In the genomic region with DNA sequence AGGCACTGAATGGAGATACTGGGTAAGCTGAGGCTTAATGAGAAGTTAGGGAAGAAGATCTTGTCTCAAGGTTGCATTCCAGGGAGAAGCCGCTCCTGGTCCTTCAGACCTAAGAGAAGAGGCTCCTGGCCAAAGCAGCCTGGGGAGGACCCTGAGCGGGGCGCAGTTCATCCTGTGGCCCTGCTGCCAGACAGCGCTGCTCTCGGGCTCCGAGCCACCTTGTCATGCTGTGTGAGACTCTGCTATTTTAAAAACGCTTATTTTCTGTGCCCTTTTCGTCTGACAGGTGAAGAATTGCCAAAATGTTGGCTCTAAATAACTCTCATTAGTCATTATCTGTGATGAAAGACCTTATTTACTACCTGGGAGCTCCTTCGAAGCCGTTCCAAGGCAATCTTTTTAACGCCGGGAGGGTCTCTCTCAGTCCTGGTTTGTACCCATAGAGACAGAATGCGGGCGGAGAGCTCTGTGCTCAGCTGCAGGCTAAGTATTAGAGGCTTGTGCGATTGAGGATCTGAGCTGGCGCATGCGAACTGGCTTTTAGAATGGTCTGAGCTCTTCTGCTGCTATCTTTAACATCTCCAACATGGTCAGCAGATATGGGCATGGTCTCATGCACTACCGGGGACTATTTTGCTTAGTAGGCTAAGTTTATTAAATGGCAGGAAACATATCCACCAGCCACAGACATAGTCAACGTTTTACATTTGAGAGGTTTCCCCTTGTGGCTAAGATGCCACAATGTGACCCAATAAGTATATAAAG, we compare ENCODE assay signal across 24 mouse cellular contexts.
DNase-seq lines count a peak whose midpoint lies in the region; ATAC-seq and TF ChIP-seq lines count a peak whose summit lies in the region.
"Had no signal": no experiment of that assay in that cellular context is flagged by ENCODE, and none has a peak within 500 bp of the region (broad histone marks: within the 10 kb centered on the region; RNA-seq: fewer than 3 reads in every experiment).

No protein-coding gene starts in this region.

- no peaks in the 10 kb centered on the region for H3K9me3 ChIP-seq in midbrain, postnatal 0 days (ENCODE audit: low read length)
- no peaks in the 10 kb centered on the region for H3K9me3 ChIP-seq in midbrain, embryonic 10.5 days (replicated peaks)
- H3K9me3 ChIP-seq: hindbrain, embryonic 13.5 days; midbrain, embryonic 13.5 days had no signal

- H3K27me3 ChIP-seq in midbrain, postnatal 0 days (ENCODE audit: insufficient read depth, low read length) = no peaks in the 10 kb centered on the region
- H3K27me3 ChIP-seq in midbrain, embryonic 10.5 days (ENCODE audit: low read depth, poor library complexity, severe bottlenecking) = no peaks in the 10 kb centered on the region
- H3K27me3 ChIP-seq: midbrain, embryonic 13.5 days had no signal

- no peak overlapping the region for H3K4me3 ChIP-seq in midbrain, postnatal 0 days (ENCODE audit: low read depth, low read length)
- H3K4me3 ChIP-seq in midbrain, embryonic 10.5 days = no peak overlapping the region
- H3K4me3 ChIP-seq: hindbrain, embryonic 13.5 days; megakaryocyte, embryonic 14.5 days; midbrain, embryonic 13.5 days had no signal

- no peak for TF ChIP-seq CTCF in midbrain, postnatal 0 days (IDR thresholded peaks at IDR 0.05)

- 81% methylated on average over 19 of the region's 19 CpGs for WGBS in midbrain, postnatal 0 days
- WGBS in midbrain, embryonic 10.5 days = 86% methylated on average over 19 of the region's 19 CpGs

- no peak overlapping the region for H3K4me2 ChIP-seq in midbrain, postnatal 0 days (ENCODE audit: low read depth, low read length, poor library complexity, severe bottlenecking)
- H3K4me2 ChIP-seq: heart, embryonic 11.5 days; hindbrain, embryonic 13.5 days; lung, embryonic 14.5 days; midbrain, embryonic 13.5 days had no signal

- no peak overlapping the region for H3K27ac ChIP-seq in midbrain, postnatal 0 days (ENCODE audit: low read depth, low read length)
- H3K27ac ChIP-seq in midbrain, embryonic 10.5 days (replicated peaks) = no peak overlapping the region
- H3K27ac ChIP-seq: hindbrain, embryonic 13.5 days; liver, embryonic 14.5 days; midbrain, embryonic 13.5 days had no signal

- ATAC-seq in midbrain, postnatal 0 days (ENCODE audit: low FRiP score) = no peak
- ATAC-seq in megakaryocyte, adult 5-6 weeks (ENCODE audit: poor library complexity, severe bottlenecking) = no peak
- ATAC-seq: CD4-positive, CD25-positive, alpha-beta regulatory T cell, adult 4 months; midbrain, embryonic 13.5 days had no signal

- H3K4me1 ChIP-seq in midbrain, postnatal 0 days (ENCODE audit: insufficient read depth, low read length) = no peaks in the 10 kb centered on the region
- H3K4me1 ChIP-seq in midbrain, embryonic 10.5 days = peaks cover 12% of the 10 kb centered on the region

- DNase-seq in cerebellum, postnatal 25 days = peak; percentile 28 to 58
- DNase-seq in cerebellum, postnatal 4 days (ENCODE audit: low spot score in 2 of 2) = no peak
- DNase-seq in heart, adult 11 months = peak; percentile 93
- DNase-seq in heart, adult 8-10 months (ENCODE audit: low spot score) = no peak
- DNase-seq in midbrain, postnatal 0 days (ENCODE audit: low spot score) = peak; percentile 23
- no peak for DNase-seq in midbrain, embryonic 10.5 days (ENCODE audit: low spot score)
- DNase-seq: adrenal gland, postnatal 14 days; cerebellum, adult 11 months; gastrocnemius, postnatal 14 days; heart, postnatal 36 days; kidney, adult 2 months; kidney, postnatal 36 days; layer of hippocampus, postnatal 36 days; liver; lung, embryonic 14.5 days; thymus, adult 2 months; thymus, postnatal 36 days had no signal

- H3K36me3 ChIP-seq in midbrain, postnatal 0 days (ENCODE audit: insufficient read depth, low read length) = no peaks in the 10 kb centered on the region
- no peaks in the 10 kb centered on the region for H3K36me3 ChIP-seq in midbrain, embryonic 10.5 days
- H3K36me3 ChIP-seq: hindbrain, embryonic 13.5 days; midbrain, embryonic 13.5 days had no signal

- H3K9ac ChIP-seq in midbrain, postnatal 0 days (replicated peaks; ENCODE audit: low read length, poor library complexity, severe bottlenecking) = no peak overlapping the region
- H3K9ac ChIP-seq: hindbrain, embryonic 13.5 days; liver, embryonic 14.5 days; lung, embryonic 14.5 days; midbrain, embryonic 13.5 days had no signal

Comparison
In these comparisons a context has a peak if more than half of its experiments do, and no peak if none do; other contexts are left out.
1. DNase-seq: peak in cerebellum, postnatal 25 days (2 of 2), heart, adult 11 months (single experiment) and midbrain, postnatal 0 days (single experiment); none in cerebellum, postnatal 4 days (0 of 2), heart, adult 8-10 months (single experiment) and midbrain, embryonic 10.5 days (single experiment).